ENCODE assay signal across 15 mouse cellular contexts in the genomic region with DNA sequence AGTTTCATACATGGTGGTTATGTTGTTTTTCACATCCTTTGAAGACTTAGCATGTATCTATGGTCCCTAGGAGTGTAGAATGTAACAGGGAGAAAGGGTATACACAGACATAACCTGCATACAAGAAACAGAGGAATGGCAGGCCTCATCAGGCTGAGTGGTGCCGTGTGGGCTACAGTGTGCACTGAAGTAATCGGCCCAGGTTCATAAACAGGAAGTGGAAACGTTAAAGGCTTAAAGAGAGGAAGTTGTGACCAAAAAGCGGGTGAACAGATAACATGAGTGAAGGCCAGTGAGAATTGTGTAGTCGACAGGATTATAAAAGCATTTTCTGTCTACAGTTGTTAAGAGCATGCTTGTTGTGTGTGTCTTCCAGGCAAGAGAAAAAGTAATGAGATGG. TPM values are rescaled to one million over a fixed set of nuclear protein-coding genes. Genes with fewer than 3 reads are reported as not detected.
DNase-seq lines count a peak whose midpoint lies in the region; ATAC-seq lines count a peak whose summit lies in the region.
"Had no signal": no experiment of that assay in that cellular context is flagged by ENCODE, and none has a peak within 500 bp of the region (broad histone marks: within the 10 kb centered on the region; RNA-seq: fewer than 3 reads in every experiment).

No protein-coding gene starts in this region.

- ATAC-seq in activated CD4-positive, CD25-positive, alpha-beta regulatory T cell, adult 4 months: peak; percentile 92
- peak; percentile 99 for ATAC-seq in megakaryocyte, adult 5-6 weeks (ENCODE audit: poor library complexity, severe bottlenecking)
- ATAC-seq: hindbrain, postnatal 0 days had no signal

- DNase-seq in A20 (ENCODE audit: low read depth, low spot score): peak; percentile 36
- DNase-seq in CD4-positive helper T cell, adult 2 months (ENCODE audit: low read depth, low spot score): peak; percentile 48
- DNase-seq in cerebellum, postnatal 25 days: no peak
- DNase-seq in kidney, postnatal 36 days: no peak
- no peak for DNase-seq in kidney, adult 8-10 months
- no peak for DNase-seq in cerebellum, adult 11 months
- DNase-seq: cerebellum, adult 11-12 months; heart, postnatal 36 days; layer of hippocampus, adult 9-11 months; liver; right cerebral cortex, postnatal 25 days; thymus, postnatal 36 days had no signal

RNA-seq across cellular contexts. Expression of a gene that starts 28.7 kb away (rescaled TPM):
- 10 to 100 TPM; 36.8 to 40.3 TPM for polyA plus RNA-seq in activated CD4-positive, CD25-positive, alpha-beta regulatory T cell, adult 4 months (2017; shearing (Covaris generic))
- total RNA-seq in megakaryocyte, adult 5-6 weeks (2015): 34.7 and 40.4 TPM in 2 replicates
- total RNA-seq in megakaryocyte, adult 5-6 weeks (2017): 20.8 and 20.9 TPM in 2 replicates

RNA-seq across cellular contexts. Expression of a gene that starts 28.8 kb away (rescaled TPM):
- polyA plus RNA-seq in activated CD4-positive, CD25-positive, alpha-beta regulatory T cell, adult 4 months (2017; shearing (Covaris generic)): 10 to 100 TPM; 29.2 to 50.1 TPM
- total RNA-seq in megakaryocyte, adult 5-6 weeks (2015): 20.3 and 27.6 TPM in 2 replicates
- 19.2 and 21.1 TPM in 2 replicates for total RNA-seq in megakaryocyte, adult 5-6 weeks (2017)

RNA-seq across cellular contexts. Expression of a gene that starts 43.7 kb away (rescaled TPM):
- polyA plus RNA-seq in activated CD4-positive, CD25-positive, alpha-beta regulatory T cell, adult 4 months (2017; shearing (Covaris generic)): 10 to 100 TPM; 87.5 to 89.2 TPM
- 39.1 and 44.5 TPM in 2 replicates for total RNA-seq in megakaryocyte, adult 5-6 weeks (2015)
- total RNA-seq in megakaryocyte, adult 5-6 weeks (2017): 79.0 and 93.8 TPM in 2 replicates

Comparison
In these comparisons a context has a peak if more than half of its experiments do, and no peak if none do; other contexts are left out.
1. DNase-seq: peak in A20 (single experiment) and CD4-positive helper T cell, adult 2 months (single experiment); none in cerebellum, postnatal 25 days (0 of 2), kidney, postnatal 36 days (0 of 2), kidney, adult 8-10 months (0 of 2) and cerebellum, adult 11 months (single experiment).